Mouse (Mus musculus): Measurements from ENCODE around the gene Rab26. TPM values are rescaled to one million over a fixed set of nuclear protein-coding genes. Genes with fewer than 3 reads are reported as not detected.
A peak's percentile ranks its signal among the peaks of the same experiment; 100 is the strongest.

The Rab26 gene
- 8.4 and 8.8 TPM in 2 replicates for polyA plus RNA-seq (2015; fragmentation: Nextera tagmentation; extraction: Ambion mirVana)

DNA sequence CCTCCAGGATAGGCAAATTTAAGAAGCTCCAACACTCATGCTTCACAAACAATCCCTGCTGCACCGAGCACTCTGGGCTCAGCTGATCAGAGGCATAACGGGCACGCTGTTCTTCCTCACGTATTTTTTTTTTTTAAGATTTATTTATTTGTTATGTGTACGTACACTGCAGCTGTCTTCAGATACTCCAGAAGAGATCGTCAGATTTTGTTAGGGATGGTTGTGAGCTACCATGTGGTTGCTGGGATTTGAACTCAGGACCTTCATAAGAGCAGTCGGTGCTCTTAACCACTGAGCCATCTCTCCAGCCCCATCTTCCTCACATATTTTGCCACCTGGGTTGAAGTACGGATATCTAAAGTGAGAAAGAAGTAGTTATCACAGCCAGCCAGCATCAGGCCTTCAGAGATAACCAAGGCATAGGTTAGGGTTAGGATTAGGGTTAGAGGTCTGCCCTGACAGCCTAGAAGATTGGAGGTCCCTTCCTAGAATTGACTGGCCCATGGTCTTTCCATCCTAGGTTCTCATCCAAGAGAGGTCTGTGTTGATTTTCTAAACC, at the start of gene Rab26:
TSS of gene Rab26 (minus strand) at position 51 of the 559 bp plus-strand sequence.
- no peak for ATAC-seq (replicated peaks)
- no peaks in the 10 kb centered on the region for H3K36me3 ChIP-seq (replicated peaks)
- peak within 1 kb of the TSS; percentile 66 for H3K4me2 ChIP-seq
- no peaks in the 10 kb centered on the region for H3K27me3 ChIP-seq (replicated peaks)
- H3K9ac ChIP-seq: peak within 1 kb of the TSS; percentile 47
- WGBS: 89% methylated on average over 8 of the region's 8 CpGs
- peak within 1 kb of the TSS; percentile 39 for H3K4me3 ChIP-seq
- peaks cover 49% of the 10 kb centered on the region for H3K4me1 ChIP-seq
- no peaks in the 10 kb centered on the region for H3K9me3 ChIP-seq
- H3K27ac ChIP-seq: 0 out of 2 replicates have a peak within 1 kb of the TSS, but pooled peaks have one; percentile 12

DNA sequence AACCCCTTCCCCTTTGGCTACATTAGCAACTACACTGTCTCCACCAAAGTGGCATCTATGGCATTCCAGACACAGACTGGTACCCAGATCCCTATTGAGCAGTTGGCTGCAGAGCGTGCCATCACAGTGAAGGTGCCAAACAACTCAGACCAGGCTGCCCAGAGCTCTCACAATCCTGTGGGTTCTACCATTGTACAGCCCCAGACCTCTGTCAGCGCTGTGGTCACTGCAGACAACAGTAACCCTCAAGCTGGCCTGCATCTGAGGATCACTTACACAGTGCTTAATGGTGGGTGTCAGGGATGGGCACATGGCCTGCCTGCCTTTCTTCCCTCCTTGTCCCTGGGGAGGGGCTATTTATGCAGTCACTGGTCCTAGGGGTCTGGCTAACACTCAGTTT, 46.3 kb upstream of the Rab26 start:
- Histone ChIP-seq H3K27ac (no peak overlapping the region), H3K27me3 (replicated peaks) (no peaks in the 10 kb centered on the region), H3K9ac (no peak overlapping the region), H3K4me1 (no peaks in the 10 kb centered on the region), H3K4me2 (no peak overlapping the region), H3K36me3 (replicated peaks) (peaks cover 47% of the 10 kb centered on the region; the same call in 1 of the 2 replicates), H3K9me3 (no peaks in the 10 kb centered on the region), H3K4me3 (no peak overlapping the region)
- ATAC-seq (replicated peaks): no peak
- 98% methylated on average over 2 of the region's 2 CpGs for WGBS

DNA sequence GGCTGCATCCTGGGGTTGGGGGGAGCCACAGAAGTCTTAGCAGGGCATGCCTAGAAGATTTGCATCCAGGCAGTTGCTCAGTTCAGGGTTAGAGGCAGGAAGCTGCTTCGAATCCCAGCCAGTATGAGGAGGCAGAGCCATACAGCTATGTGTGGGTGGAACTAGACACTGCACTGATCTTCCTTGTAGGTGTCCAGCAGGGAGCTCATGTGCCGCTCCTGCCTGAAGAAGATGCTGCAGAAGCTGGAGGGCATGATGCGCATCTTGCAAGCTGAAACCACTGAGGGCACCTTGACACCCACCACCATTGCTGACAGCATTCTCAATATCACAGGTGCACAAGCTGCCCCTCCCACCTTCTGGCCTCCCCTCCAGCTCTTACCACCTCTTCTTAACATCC, 45.5 kb upstream of the Rab26 start:
- Histone ChIP-seq H3K4me2 (no peak overlapping the region), H3K27ac (no peak overlapping the region), H3K4me3 (no peak overlapping the region), H3K9ac (no peak overlapping the region), H3K4me1 (no peaks in the 10 kb centered on the region), H3K27me3 (replicated peaks) (no peaks in the 10 kb centered on the region), H3K9me3 (no peaks in the 10 kb centered on the region), H3K36me3 (replicated peaks) (peaks cover 51% of the 10 kb centered on the region; the same call in 1 of the 2 replicates)
- WGBS: 98% methylated on average over 3 of the region's 3 CpGs
- no peak for ATAC-seq (replicated peaks)

DNA sequence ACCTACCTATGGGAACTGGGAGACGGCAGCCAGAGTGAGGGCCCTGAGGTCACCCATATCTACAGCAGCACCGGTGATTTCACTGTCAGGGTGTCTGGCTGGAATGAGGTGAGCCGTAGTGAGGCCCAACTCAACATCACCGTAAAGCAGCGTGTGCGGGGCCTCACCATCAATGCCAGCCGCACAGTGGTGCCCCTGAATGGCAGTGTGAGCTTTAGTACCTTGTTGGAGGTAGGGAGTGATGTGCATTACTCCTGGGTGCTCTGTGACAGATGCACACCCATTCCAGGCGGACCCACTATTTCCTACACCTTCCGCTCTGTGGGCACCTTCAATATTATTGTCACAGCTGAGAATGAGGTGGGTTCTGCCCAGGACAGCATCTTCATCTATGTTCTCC, 39.8 kb upstream of the Rab26 start:
- ATAC-seq (replicated peaks): no peak
- Histone ChIP-seq H3K27ac (no peak overlapping the region), H3K4me3 (no peak overlapping the region), H3K4me1 (no peaks in the 10 kb centered on the region), H3K4me2 (no peak overlapping the region), H3K9me3 (no peaks in the 10 kb centered on the region), H3K27me3 (replicated peaks) (no peaks in the 10 kb centered on the region), H3K36me3 (replicated peaks) (peaks cover 37% of the 10 kb centered on the region; the same call in 1 of the 2 replicates), H3K9ac (no peak overlapping the region)
- 94% methylated on average over 9 of the region's 9 CpGs for whole genome bisulfite sequencing

- 97% methylated on average over 12 of the region's 12 CpGs for WGBS
- Histone ChIP-seq H3K27ac (no peak overlapping the region), H3K4me2 (no peak overlapping the region), H3K9ac (no peak overlapping the region), H3K4me1 (no peaks in the 10 kb centered on the region), H3K4me3 (no peak overlapping the region), H3K36me3 (replicated peaks) (peaks cover 31% of the 10 kb centered on the region; the same call in 1 of the 2 replicates), H3K9me3 (no peaks in the 10 kb centered on the region), H3K27me3 (replicated peaks) (no peaks in the 10 kb centered on the region)
- no peak for ATAC-seq (replicated peaks)
These were observed 38.7 kb upstream of the Rab26 start for GRCm38 (mm10) chr17:24572651-24573245.

DNA sequence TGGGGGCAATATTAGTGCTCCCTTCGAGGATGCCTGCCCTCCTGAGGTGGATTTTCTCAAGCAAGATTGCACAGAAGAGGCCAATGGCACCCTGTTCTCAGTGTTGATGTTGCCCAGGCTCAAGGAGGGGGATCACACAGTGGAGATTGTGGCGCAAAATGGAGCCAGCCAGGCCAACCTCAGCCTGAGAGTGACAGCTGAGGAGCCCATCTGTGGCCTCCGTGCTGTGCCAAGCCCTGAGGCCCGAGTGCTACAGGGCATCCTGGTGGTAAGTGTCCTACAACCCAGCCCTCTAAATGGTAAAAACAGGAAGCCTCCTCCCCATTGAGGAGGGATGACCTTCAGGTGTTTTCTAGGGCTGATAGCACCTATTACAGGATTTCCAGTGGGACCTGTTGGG, 35.8 kb upstream of the Rab26 start:
- Histone ChIP-seq H3K36me3 (replicated peaks) (peaks cover 25% of the 10 kb centered on the region; the same call in 1 of the 2 replicates), H3K4me3 (no peak overlapping the region), H3K9ac (no peak overlapping the region), H3K4me1 (peaks cover 5% of the 10 kb centered on the region; the same call in 1 of the 2 replicates), H3K27ac (no peak overlapping the region), H3K4me2 (no peak overlapping the region), H3K9me3 (no peaks in the 10 kb centered on the region), H3K27me3 (replicated peaks) (no peaks in the 10 kb centered on the region)
- ATAC-seq (replicated peaks): no peak
- WGBS: 96% methylated on average over 4 of the region's 4 CpGs

DNA sequence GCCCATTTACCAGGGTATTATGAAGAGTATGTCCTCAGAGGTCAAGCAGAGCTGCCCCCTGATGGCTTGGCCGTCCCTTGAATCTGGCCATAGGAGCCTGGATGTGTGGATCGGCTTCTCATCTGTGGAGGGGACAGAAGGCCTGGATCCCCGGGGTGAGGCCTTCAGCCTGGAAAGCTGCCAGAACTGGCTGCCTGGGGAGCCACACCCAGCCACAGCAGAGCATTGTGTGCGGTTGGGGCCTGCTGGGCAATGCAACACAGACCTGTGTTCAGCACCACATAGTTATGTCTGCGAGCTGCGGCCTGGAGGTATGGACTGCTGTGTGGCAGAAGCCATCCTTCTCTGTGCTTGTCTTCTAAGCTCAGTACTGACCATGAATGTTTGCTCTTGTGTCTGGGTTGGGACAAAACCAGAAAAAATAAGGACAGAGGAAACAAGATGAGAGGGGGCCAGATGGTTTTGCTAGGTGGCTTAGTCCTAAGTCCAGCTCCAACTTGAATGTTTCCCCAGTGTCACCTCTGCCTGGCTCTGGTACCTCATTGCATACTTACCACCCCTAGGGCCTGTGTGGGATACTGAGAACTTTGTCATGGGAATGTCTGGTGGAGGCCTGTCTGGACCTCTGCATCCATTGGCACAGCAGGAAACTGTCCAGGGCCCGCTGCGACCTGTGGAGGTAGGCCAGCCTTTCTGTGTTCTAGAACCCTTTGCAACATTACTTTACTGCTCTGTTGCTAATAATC, 33.2 kb upstream of the Rab26 start:
- no peaks in the 10 kb centered on the region for H3K27me3 ChIP-seq (replicated peaks)
- ATAC-seq (replicated peaks): no peak
- no peak overlapping the region for H3K4me3 ChIP-seq
- H3K27ac ChIP-seq: no peak overlapping the region
- no peak overlapping the region for H3K4me2 ChIP-seq
- 69% methylated on average over 8 of the region's 8 CpGs for WGBS
- peaks cover 5% of the 10 kb centered on the region; the same call in 1 of the 2 replicates for H3K4me1 ChIP-seq
- no peak overlapping the region for H3K9ac ChIP-seq
- H3K36me3 ChIP-seq (replicated peaks): peaks cover 14% of the 10 kb centered on the region; the same call in 1 of the 2 replicates
- no peaks in the 10 kb centered on the region for H3K9me3 ChIP-seq

GRCm38 (mm10) chr17:24565792-24566191, 31.8 kb upstream of the Rab26 start:
- ATAC-seq (replicated peaks): peak; percentile 37; the same call in 1 of the 2 replicates
- H3K27me3 ChIP-seq (replicated peaks): no peaks in the 10 kb centered on the region
- H3K4me1 ChIP-seq: peaks cover 5% of the 10 kb centered on the region; the same call in 1 of the 2 replicates
- H3K4me2 ChIP-seq: no peak overlapping the region
- WGBS: 67% methylated on average over 3 of the region's 3 CpGs
- no peak overlapping the region for H3K9ac ChIP-seq
- H3K36me3 ChIP-seq (replicated peaks): peaks cover 14% of the 10 kb centered on the region; the same call in 1 of the 2 replicates
- H3K4me3 ChIP-seq: no peak overlapping the region
- no peak overlapping the region for H3K27ac ChIP-seq
- no peaks in the 10 kb centered on the region for H3K9me3 ChIP-seq

- WGBS: 86% methylated on average over 3 of the region's 3 CpGs
- Histone ChIP-seq H3K9me3 (no peaks in the 10 kb centered on the region), H3K9ac (no peak overlapping the region), H3K27me3 (replicated peaks) (no peaks in the 10 kb centered on the region), H3K4me3 (no peak overlapping the region), H3K27ac (no peak overlapping the region), H3K36me3 (replicated peaks) (peaks cover 14% of the 10 kb centered on the region; the same call in 1 of the 2 replicates), H3K4me1 (peaks cover 5% of the 10 kb centered on the region; the same call in 1 of the 2 replicates), H3K4me2 (no peak overlapping the region)
- ATAC-seq (replicated peaks): no peak
These were observed 31.1 kb upstream of the Rab26 start for GRCm38 (mm10) chr17:24565092-24565491.

GRCm38 (mm10) chr17:24564422-24564821, 30.4 kb upstream of the Rab26 start:
- Histone ChIP-seq H3K27me3 (replicated peaks) (no peaks in the 10 kb centered on the region), H3K27ac (no peak overlapping the region), H3K4me2 (no peak overlapping the region), H3K4me3 (no peak overlapping the region), H3K9me3 (no peaks in the 10 kb centered on the region), H3K4me1 (peaks cover 7% of the 10 kb centered on the region), H3K9ac (no peak overlapping the region), H3K36me3 (replicated peaks) (peaks cover 7% of the 10 kb centered on the region; the same call in 1 of the 2 replicates)
- WGBS: 90% methylated on average over 4 of the region's 4 CpGs
- no peak for ATAC-seq (replicated peaks)

DNA sequence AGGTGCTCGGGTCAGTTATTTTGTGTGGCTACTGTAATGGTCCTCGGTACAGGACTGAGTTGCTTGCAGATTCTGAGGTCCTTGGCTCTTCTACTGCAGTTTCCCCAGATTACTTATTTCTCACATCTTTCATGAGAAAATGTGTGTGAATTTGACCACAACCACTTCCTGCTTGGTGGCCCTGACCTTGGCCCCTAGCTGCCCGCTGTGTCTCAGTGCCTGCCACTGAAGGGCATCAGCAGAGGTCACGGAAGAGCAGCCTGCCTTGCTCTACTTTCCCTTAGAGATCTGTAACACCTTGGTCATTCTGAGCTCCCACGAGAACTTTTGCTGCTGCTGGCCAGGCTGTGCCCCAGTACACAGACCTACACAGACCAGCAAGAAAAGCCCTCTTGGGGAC, 29.6 kb upstream of the Rab26 start:
- Histone ChIP-seq H3K4me3 (no peak overlapping the region), H3K27ac (no peak overlapping the region), H3K9ac (no peak overlapping the region), H3K4me1 (peaks cover 14% of the 10 kb centered on the region), H3K4me2 (no peak overlapping the region), H3K36me3 (replicated peaks) (no peaks in the 10 kb centered on the region), H3K9me3 (no peaks in the 10 kb centered on the region), H3K27me3 (replicated peaks) (no peaks in the 10 kb centered on the region)
- no peak for ATAC-seq (replicated peaks)
- WGBS: 89% methylated on average over 5 of the region's 5 CpGs

DNA sequence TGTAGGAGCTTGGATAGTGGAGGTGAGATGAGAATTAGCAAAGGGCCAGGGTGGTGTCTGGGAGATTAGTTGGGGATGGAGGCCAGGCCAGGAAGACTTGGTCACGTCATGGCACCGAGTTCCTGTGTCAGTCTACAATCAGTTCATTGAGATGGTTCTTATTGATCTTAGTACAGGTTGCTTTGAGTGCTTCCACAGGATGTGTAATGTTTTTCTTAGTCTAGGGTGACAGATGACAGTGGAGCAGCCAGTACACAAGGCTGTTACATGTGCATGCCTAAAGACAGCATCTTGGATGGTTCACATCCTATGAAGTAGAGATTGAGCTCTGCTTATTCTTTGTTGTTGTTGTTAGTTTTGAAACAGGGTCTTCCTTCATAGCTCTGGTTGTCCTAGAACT, 27.6 kb upstream of the Rab26 start:
- Histone ChIP-seq H3K9me3 (no peaks in the 10 kb centered on the region), H3K36me3 (replicated peaks) (no peaks in the 10 kb centered on the region)
- 96% methylated on average over 2 of the region's 2 CpGs for WGBS

More for the DNA sequence above, 27.6 kb upstream of the Rab26 start:
- H3K4me2 ChIP-seq: no peak overlapping the region
- no peak overlapping the region for H3K27ac ChIP-seq
- ATAC-seq (replicated peaks): no peak
- no peak overlapping the region for H3K4me3 ChIP-seq
- H3K4me1 ChIP-seq: peaks cover 19% of the 10 kb centered on the region
- no peak overlapping the region for H3K9ac ChIP-seq
- H3K27me3 ChIP-seq (replicated peaks): no peaks in the 10 kb centered on the region

All from midbrain, embryonic 15.5 days (tissue).